Mouse (Mus musculus) T-helper 17 cell (primary cell): ENCODE measurements around the gene Cpox.

Source experiments
- in situ Hi-C, 2 experiments: fragments of 300-600 bp; cut with MboI, MseI; formaldehyde crosslinking; loops; 1 replicate in 1 of 2; 2 replicates in 1 of 2; pipeline ENCODE4 v1.15.1; 2025; ENCODE audit warnings: high pct_unique_total_duplicates in 2 of 2

Cpox gene

GRCm38 (mm10) chr16:58669917-58670630 is at the start of gene Cpox:
Gene Cpox (plus strand): TSS chr16:58670292.
- in situ Hi-C loops = loop anchor here (5.0 kb wide), 2 partner anchors 62 to 208 kb away; no protein-coding TSS in a partner anchor

GRCm38 (mm10) chr16:58622377-58622776 is 47.7 kb upstream of the Cpox start:
- in situ Hi-C loops = loop anchor here in 1 of 2 experiments (5.0 to 25.0 kb wide), 2 partner anchors 160 to 790 kb away; partner anchors contain the start of gene Gabrr3

GRCm38 (mm10) chr16:58623114-58623513 is 47.0 kb upstream of the Cpox start:
- in situ Hi-C loops = loop anchor here in 1 of 2 experiments (5.0 to 25.0 kb wide), 2 partner anchors 161 to 789 kb away; partner anchors contain the start of gene Gabrr3

GRCm38 (mm10) chr16:58623944-58624343 is 46.1 kb upstream of the Cpox start:
- in situ Hi-C loops = loop anchor here in 1 of 2 experiments (5.0 to 25.0 kb wide), 2 partner anchors 162 to 788 kb away; partner anchors contain the start of gene Gabrr3

GRCm38 (mm10) chr16:58627597-58628335 is 42.3 kb upstream of the Cpox start:
- in situ Hi-C loops = loop anchor here (5.0 to 25.0 kb wide), 2 partner anchors 165 to 590 kb away; no protein-coding TSS in a partner anchor

GRCm38 (mm10) chr16:58628336-58628680 is 41.8 kb upstream of the Cpox start:
- in situ Hi-C loops = loop anchor here (5.0 to 25.0 kb wide), 2 partner anchors 166 to 591 kb away; no protein-coding TSS in a partner anchor

- in situ Hi-C loops = loop anchor here (5.0 to 25.0 kb wide), 2 partner anchors 167 to 592 kb away; no protein-coding TSS in a partner anchor
Measured at GRCm38 (mm10) chr16:58628968-58629367, 41.1 kb upstream of the Cpox start.

GRCm38 (mm10) chr16:58629736-58630135 is 40.4 kb upstream of the Cpox start:
- in situ Hi-C loops = loop anchor here (5.0 to 25.0 kb wide), 2 partner anchors 167 to 592 kb away; no protein-coding TSS in a partner anchor

- in situ Hi-C loops = loop anchor here in 1 of 2 experiments (25.0 kb wide), 1 partner anchor 599 kb away; no protein-coding TSS in a partner anchor
Measured at GRCm38 (mm10) chr16:58635866-58636265, 34.2 kb upstream of the Cpox start.

- in situ Hi-C loops = loop anchor here in 1 of 2 experiments (25.0 kb wide), 1 partner anchor 600 kb away; no protein-coding TSS in a partner anchor
Measured at GRCm38 (mm10) chr16:58637448-58637847, 32.6 kb upstream of the Cpox start.

- in situ Hi-C loops = loop anchor here in 1 of 2 experiments (25.0 kb wide), 1 partner anchor 601 kb away; no protein-coding TSS in a partner anchor
Measured at GRCm38 (mm10) chr16:58638016-58638415, 32.1 kb upstream of the Cpox start.

GRCm38 (mm10) chr16:58638689-58639175 is 31.4 kb upstream of the Cpox start, which contains the start of gene E330017A01Rik:
Gene E330017A01Rik (minus strand): TSS chr16:58638739.
- in situ Hi-C loops = loop anchor here in 1 of 2 experiments (25.0 kb wide), 1 partner anchor 601 kb away; no protein-coding TSS in a partner anchor

GRCm38 (mm10) chr16:58649979-58650378 is 20.1 kb upstream of the Cpox start:
- in situ Hi-C loops = loop anchor here in 1 of 2 experiments (25.0 kb wide), 1 partner anchor 613 kb away; no protein-coding TSS in a partner anchor

GRCm38 (mm10) chr16:58655751-58656150 is 14.3 kb upstream of the Cpox start:
- in situ Hi-C loops = no loop called here

- in situ Hi-C loops = no loop called here
Measured at GRCm38 (mm10) chr16:58656526-58656925, 13.6 kb upstream of the Cpox start.

GRCm38 (mm10) chr16:58658668-58659067 is 11.4 kb upstream of the Cpox start:
- in situ Hi-C loops = no loop called here

GRCm38 (mm10) chr16:58661826-58662225 is 8.3 kb upstream of the Cpox start:
- in situ Hi-C loops = loop anchor here in 1 of 2 experiments (5.0 kb wide), 1 partner anchor 200 kb away; no protein-coding TSS in a partner anchor

- in situ Hi-C loops = loop anchor here in 1 of 2 experiments (5.0 kb wide), 1 partner anchor 200 kb away; no protein-coding TSS in a partner anchor
Measured at GRCm38 (mm10) chr16:58662287-58662791, 7.8 kb upstream of the Cpox start.

- in situ Hi-C loops = loop anchor here in 1 of 2 experiments (5.0 kb wide), 1 partner anchor 201 kb away; no protein-coding TSS in a partner anchor
Measured at GRCm38 (mm10) chr16:58663021-58663420, 7.1 kb upstream of the Cpox start.

- in situ Hi-C loops = loop anchor here in 1 of 2 experiments (5.0 kb wide), 1 partner anchor 202 kb away; no protein-coding TSS in a partner anchor
Measured at GRCm38 (mm10) chr16:58663816-58664215, 6.3 kb upstream of the Cpox start.

GRCm38 (mm10) chr16:58665137-58665536 is 5.0 kb upstream of the Cpox start:
- in situ Hi-C loops = loop anchor here in 1 of 2 experiments (5.0 kb wide), 2 partner anchors 67 to 203 kb away; no protein-coding TSS in a partner anchor
